Mouse (Mus musculus) heart, embryonic 15.5 days (tissue): ENCODE data around the gene Bag6. TPM values are rescaled to one million over a fixed set of nuclear protein-coding genes. Genes with fewer than 3 reads are reported as not detected.

Experiments
- ATAC-seq: fragments of 200-750 bp; cut with Nextera tagmentation; replicated peaks from 2 replicates; pipeline ENCODE4 v1.8.0; 2017; ENCODE audit warnings: low read depth, moderate TSS enrichment; ENCODE audit not compliant: insufficient number of reproducible peaks, insufficient read depth, low FRiP score
- H3K27ac ChIP-seq: fragments of 300-500 bp; sonication (generic); 2 replicates; pipeline ENCODE4 v1.5.1; 2015; ENCODE audit warnings: mild to moderate bottlenecking, inconsistent platforms
- H3K27me3 ChIP-seq: fragments of 300-500 bp; sonication (generic); 2 replicates; pipeline ENCODE4 v1.6.1; 2015; ENCODE audit warnings: inconsistent platforms
- H3K36me3 ChIP-seq: fragments of 300-500 bp; sonication (generic); 2 replicates; pipeline ENCODE4 v1.6.1; 2015; ENCODE audit warnings: mild to moderate bottlenecking, inconsistent platforms
- H3K4me1 ChIP-seq: fragments of 300-500 bp; sonication (generic); replicated peaks from 2 replicates; pipeline ENCODE4 v1.6.1; 2015; ENCODE audit warnings: inconsistent platforms
- H3K4me2 ChIP-seq: fragments of 300-500 bp; sonication (generic); 2 replicates; pipeline ENCODE4 v1.6.1; 2015; ENCODE audit warnings: inconsistent platforms, mild to moderate bottlenecking, moderate library complexity
- H3K4me3 ChIP-seq: fragments of 300-500 bp; sonication (generic); 2 replicates; pipeline ENCODE4 v1.5.1; 2015; ENCODE audit warnings: mild to moderate bottlenecking, inconsistent platforms
- H3K9ac ChIP-seq: fragments of 300-500 bp; sonication (generic); 2 replicates; pipeline ENCODE4 v1.6.1; 2015; ENCODE audit warnings: mild to moderate bottlenecking, inconsistent platforms
- H3K9me3 ChIP-seq: fragments of 300-500 bp; sonication (generic); replicated peaks from 2 replicates; pipeline ENCODE4 v1.6.1; 2016; ENCODE audit warnings: inconsistent platforms
- WGBS: fragments of 180-500 bp; shearing (Covaris S2); methylation state at CpG from one replicate; pipeline ENCODE4 v1.1.7; 2015; ENCODE audit warnings: mixed read lengths; 5-methylcytosine and 5-hydroxymethylcytosine counted together
- polyA plus RNA-seq: library from polyadenylated mRNA; unstranded; fragments of >200 nt; fragmentation: Nextera tagmentation; extraction: Ambion mirVana; gene quantifications from 2 replicates; pipeline ENCODE4 v1.2.1, GENCODE M21; 2015

Bag6 gene
- polyA plus RNA-seq, 1 experiment from 2014 or later: 40.8 TPM

DNA sequence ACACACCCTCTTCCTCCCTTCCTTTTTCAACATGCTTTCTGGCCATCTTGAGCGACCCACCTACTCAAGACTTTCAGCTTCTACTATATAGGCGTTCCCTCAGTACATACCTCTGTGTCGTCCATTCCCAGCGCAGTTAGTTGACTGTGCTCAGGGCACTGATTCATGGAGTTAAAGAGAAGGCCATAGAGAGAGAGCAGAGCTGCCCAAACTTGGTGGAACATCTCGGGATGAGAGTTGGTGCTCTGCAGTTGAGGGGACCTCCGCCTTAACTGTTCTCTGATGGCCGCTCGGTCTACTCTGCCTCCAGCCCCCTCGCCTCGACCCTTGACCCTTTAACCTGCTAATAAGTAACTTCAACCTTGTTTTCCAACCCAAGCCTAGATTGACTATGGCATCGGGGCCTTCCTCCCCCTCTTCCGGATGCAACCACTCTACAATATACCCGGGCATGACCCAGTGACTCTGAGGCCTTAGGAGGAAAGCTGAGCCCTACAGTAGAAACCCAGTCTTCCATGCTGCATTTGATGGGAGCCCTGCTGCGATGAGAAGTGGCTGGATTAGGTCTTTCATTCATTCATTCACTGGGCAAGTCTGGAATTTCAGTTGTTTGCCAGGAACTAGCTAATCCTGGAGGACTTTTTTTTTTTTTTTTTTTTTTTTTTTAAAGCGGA lies 3.3 kb upstream of the Bag6 start, which contains the start of gene Apom:
Apom (minus strand) TSS at position 551 of the 674 bp plus-strand sequence.
- Histone ChIP-seq H3K27ac (no peak within 1 kb of the TSS), H3K9me3 (no peaks in the 10 kb centered on the region), H3K27me3 (no peaks in the 10 kb centered on the region), H3K4me1 (peaks cover 22% of the 10 kb centered on the region), H3K36me3 (peaks cover 12% of the 10 kb centered on the region), H3K9ac (no peak within 1 kb of the TSS), H3K4me3 (no peak within 1 kb of the TSS), H3K4me2 (no peak within 1 kb of the TSS)
- no peak for ATAC-seq
- 79% methylated on average over 15 of the region's 15 CpGs for WGBS

DNA sequence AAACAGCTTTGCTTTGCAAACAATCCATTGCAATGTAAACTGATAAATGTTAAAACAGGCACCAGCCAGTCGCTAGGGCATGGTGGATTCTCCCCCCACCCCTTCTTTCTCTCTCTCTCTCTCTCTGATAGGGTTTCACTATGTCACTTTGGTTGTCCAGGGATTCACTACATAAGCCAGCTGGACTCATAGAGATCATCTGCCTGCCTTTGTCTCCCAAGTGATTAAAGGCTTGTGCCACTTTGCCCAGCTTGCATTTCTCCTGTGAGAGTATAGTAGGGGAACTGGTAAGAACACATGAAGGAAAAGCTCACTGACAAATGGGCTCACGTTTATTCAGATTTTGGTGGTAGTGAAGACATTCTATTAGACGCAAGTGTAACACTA lies 2.8 kb upstream of the Bag6 start:
- H3K9me3 ChIP-seq: no peaks in the 10 kb centered on the region
- ATAC-seq: no peak
- H3K36me3 ChIP-seq: peaks cover 12% of the 10 kb centered on the region
- no peaks in the 10 kb centered on the region for H3K27me3 ChIP-seq
- H3K4me2 ChIP-seq: no peak overlapping the region
- no peak overlapping the region for H3K27ac ChIP-seq
- WGBS: 75% methylated on average over 3 of the region's 3 CpGs
- no peak overlapping the region for H3K9ac ChIP-seq
- no peak overlapping the region for H3K4me3 ChIP-seq
- peaks cover 22% of the 10 kb centered on the region for H3K4me1 ChIP-seq

DNA sequence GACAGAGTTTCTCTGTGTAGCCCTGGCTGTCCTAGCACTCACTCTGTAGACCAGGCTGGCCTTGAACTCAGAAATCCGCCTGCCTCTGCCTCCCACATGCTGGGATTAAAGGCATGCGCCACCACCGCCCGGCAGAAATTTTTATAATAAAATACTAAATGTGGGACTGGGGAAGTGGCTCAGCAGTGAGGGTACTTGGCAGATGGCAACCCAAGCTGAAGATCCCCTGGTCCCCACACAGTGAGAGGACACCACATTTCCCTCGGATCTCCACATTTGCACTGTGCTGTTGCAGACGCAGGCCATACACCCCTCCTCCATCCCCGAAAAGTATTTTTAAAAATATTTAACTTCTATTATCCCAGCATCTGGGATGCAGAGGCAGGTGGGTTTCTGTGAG lies 1.5 kb upstream of the Bag6 start:
- Histone ChIP-seq H3K9me3 (no peaks in the 10 kb centered on the region), H3K27ac (no peak overlapping the region), H3K27me3 (no peaks in the 10 kb centered on the region), H3K4me3 (no peak overlapping the region), H3K4me1 (peaks cover 15% of the 10 kb centered on the region), H3K9ac (no peak overlapping the region), H3K4me2 (no peak overlapping the region), H3K36me3 (peaks cover 16% of the 10 kb centered on the region)
- WGBS: 94% methylated on average over 7 of the region's 7 CpGs
- ATAC-seq: no peak

DNA sequence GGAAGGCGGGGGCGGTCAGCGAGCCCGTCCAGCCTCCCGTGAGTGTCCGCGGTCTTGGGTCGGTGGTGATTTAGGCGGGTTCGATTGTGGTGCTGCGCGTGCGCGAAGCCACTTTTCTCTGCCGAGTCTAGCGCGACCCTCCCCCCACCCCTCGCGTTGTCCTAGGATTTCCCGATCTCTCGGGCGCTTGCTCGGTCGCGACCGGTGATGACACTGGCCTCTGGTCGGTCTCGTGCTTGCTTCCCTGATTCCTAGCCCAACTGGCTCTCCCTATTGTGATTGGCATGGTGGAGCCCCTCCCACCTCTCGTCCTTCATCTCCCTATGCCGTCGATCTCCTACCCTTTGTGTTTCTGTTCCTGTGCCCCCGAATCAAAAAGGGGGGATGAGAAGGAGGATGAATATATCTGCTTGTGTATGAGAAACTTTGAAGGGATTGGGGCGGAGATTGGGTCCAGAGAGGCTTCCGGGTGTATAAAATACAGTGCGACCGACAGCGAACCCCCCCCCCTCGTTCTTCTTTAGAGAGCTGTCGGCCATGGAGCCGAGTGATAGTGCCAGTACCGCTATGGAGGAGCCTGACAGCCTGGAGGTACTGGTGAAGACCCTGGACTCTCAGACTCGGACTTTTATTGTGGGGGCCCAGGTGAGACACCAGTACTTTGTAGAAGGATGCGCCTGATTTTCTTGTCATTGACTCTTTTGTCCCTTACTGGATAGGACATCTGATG lies 778 bp downstream of the Bag6 start:
- Histone ChIP-seq H3K4me3 (peak overlapping the region; percentile 88), H3K27me3 (no peaks in the 10 kb centered on the region)
- under 1% methylated on average over 42 of the region's 43 CpGs for WGBS

DNA sequence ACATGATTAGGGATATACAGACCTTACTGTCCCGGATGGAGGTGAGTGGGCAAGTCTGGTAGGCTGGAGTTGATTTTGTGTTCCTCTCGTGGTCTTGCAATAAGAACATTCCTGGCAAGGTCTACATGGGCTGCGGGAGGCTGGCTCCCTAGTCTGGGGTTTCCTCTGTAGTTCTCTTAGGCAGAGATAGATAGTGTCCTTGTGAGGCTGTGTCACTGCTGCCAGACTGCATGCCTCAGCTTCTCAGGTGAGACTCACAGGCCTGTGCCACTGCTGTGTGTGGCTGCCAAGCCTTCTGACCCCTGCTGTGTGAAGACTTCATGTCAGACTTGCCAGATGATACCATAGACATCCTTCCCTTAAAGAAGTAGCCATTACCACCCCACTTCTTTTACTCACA lies 4.3 kb downstream of the Bag6 start:
- H3K4me1 ChIP-seq: peaks cover 14% of the 10 kb centered on the region
- H3K4me2 ChIP-seq: no peak overlapping the region
- no peak for ATAC-seq
- no peak overlapping the region for H3K9ac ChIP-seq
- H3K9me3 ChIP-seq: no peaks in the 10 kb centered on the region; the same call in 1 of the 2 replicates
- H3K27me3 ChIP-seq: no peaks in the 10 kb centered on the region
- no peak overlapping the region for H3K4me3 ChIP-seq
- WGBS: 91% methylated on average over 3 of the region's 3 CpGs
- H3K36me3 ChIP-seq: peaks cover 61% of the 10 kb centered on the region
- H3K27ac ChIP-seq: no peak overlapping the region

More for the DNA sequence above, 778 bp downstream of the Bag6 start:
- ATAC-seq: peak; percentile 60
- H3K27ac ChIP-seq: peak overlapping the region; percentile 99
- H3K4me2 ChIP-seq: peak overlapping the region; percentile 73
- H3K9ac ChIP-seq: peak overlapping the region; percentile 82
- peaks cover 26% of the 10 kb centered on the region for H3K36me3 ChIP-seq
- H3K4me1 ChIP-seq: peaks cover 14% of the 10 kb centered on the region
- H3K9me3 ChIP-seq: no peaks in the 10 kb centered on the region

DNA sequence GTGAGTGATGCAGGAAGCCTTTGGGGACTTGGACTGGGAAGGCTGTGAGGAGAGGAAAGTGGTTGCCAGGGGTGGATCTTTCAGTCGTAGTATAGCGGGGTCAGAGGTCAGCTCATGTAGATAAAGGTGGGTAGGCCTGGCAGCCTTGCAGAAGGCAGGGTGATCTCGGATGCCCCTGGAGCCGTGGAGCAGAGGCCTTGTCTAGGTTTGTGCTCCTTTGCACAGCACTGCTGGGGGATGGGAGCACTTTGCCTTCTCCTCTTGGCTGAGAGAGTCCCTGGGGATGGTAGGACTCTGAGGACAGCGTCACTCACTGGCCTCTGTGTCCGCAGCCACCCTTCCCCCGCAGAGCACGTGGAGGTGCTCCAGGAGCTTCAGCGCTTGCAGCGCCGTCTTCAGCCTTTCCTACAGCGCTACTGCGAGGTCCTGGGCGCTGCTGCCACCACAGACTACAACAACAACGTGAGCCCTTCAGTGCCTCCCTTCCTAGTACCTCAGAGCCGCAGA lies 5.6 kb downstream of the Bag6 start:
- Histone ChIP-seq H3K9ac (no peak overlapping the region), H3K4me3 (no peak overlapping the region), H3K27ac (no peak overlapping the region), H3K9me3 (no peaks in the 10 kb centered on the region; the same call in 1 of the 2 replicates), H3K4me1 (peaks cover 14% of the 10 kb centered on the region), H3K4me2 (no peak overlapping the region), H3K36me3 (peaks cover 74% of the 10 kb centered on the region), H3K27me3 (no peaks in the 10 kb centered on the region)
- ATAC-seq: no peak
- WGBS: 71% methylated on average over 16 of the region's 16 CpGs

DNA sequence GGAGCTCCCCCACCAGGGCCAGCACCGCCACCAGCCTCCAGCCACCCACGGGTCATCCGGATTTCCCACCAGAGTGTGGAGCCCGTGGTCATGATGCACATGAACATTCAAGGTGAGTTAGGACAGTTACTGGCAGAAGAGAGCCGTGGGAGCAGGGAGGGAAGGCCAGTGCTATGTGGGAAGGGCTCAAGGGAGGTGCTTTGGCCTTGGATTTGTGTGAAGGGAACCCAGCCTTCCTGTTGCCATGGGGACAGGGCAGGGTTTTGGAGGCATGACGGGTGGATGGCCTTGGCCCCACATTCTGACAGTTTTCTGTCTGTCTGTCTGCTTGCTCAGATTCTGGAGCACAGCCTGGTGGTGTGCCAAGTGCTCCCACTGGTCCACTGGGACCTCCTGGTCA lies 7.0 kb downstream of the Bag6 start:
- WGBS: 90% methylated on average over 6 of the region's 6 CpGs
- no peaks in the 10 kb centered on the region for H3K27me3 ChIP-seq
- no peaks in the 10 kb centered on the region; the same call in 1 of the 2 replicates for H3K9me3 ChIP-seq
- H3K36me3 ChIP-seq: peaks cover 88% of the 10 kb centered on the region
- H3K27ac ChIP-seq: no peak overlapping the region
- H3K4me1 ChIP-seq: peaks cover 6% of the 10 kb centered on the region
- no peak overlapping the region for H3K4me2 ChIP-seq
- no peak for ATAC-seq
- H3K4me3 ChIP-seq: no peak overlapping the region
- H3K9ac ChIP-seq: no peak overlapping the region

DNA sequence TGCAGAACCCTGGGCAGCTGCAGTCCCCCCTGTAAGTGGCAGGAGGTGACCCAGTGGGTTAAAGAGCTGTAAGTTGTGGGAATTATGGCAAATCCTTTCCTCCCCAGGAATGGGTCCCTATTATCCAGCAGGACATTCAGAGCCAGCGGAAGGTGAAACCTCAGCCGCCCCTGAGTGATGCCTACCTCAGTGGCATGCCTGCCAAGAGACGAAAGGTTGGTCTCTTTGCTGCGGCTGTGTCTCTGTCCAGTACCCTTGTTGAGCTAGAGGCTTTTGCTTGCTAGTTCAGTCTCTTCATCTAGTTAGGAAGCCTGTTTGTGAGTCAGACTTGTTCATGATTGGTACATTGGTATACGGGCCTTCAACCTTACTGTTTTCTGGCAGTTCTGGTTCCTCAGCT lies 11.2 kb downstream of the Bag6 start:
- H3K27ac ChIP-seq: no peak overlapping the region
- no peak for ATAC-seq
- H3K9ac ChIP-seq: no peak overlapping the region
- H3K36me3 ChIP-seq: peaks cover 98% of the 10 kb centered on the region
- H3K4me1 ChIP-seq: no peaks in the 10 kb centered on the region
- WGBS: 84% methylated on average over 5 of the region's 5 CpGs
- no peaks in the 10 kb centered on the region for H3K27me3 ChIP-seq
- H3K4me3 ChIP-seq: no peak overlapping the region
- no peaks in the 10 kb centered on the region; the same call in 1 of the 2 replicates for H3K9me3 ChIP-seq
- no peak overlapping the region for H3K4me2 ChIP-seq

DNA sequence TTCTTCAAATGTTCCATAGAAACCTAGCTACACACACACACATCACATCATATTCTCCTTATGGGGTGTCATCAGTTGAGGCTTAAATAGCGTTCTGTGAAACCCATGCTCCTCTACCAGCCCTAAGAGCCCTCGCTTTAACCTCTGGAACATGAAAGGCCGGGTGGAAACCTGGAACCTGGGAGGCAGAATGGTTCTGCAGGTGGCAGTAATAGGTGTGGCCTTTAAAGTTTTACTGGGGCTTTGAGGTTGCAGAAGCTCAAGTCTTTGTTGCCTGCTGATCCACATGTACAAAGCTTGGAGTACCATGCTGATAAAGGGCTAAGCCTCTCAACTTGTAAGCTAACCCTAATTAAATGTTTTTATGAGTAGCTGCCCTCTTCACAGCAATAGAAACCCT lies 12.4 kb downstream of the Bag6 start:
- no peaks in the 10 kb centered on the region for H3K4me1 ChIP-seq
- whole genome bisulfite sequencing: 61% methylated on average over 3 of the region's 3 CpGs
- H3K4me3 ChIP-seq: no peak overlapping the region
- no peak overlapping the region for H3K4me2 ChIP-seq
- no peak overlapping the region for H3K9ac ChIP-seq
- no peak for ATAC-seq
- H3K9me3 ChIP-seq: no peaks in the 10 kb centered on the region; the same call in 1 of the 2 replicates
- H3K36me3 ChIP-seq: peaks cover 98% of the 10 kb centered on the region
- H3K27ac ChIP-seq: no peak overlapping the region
- H3K27me3 ChIP-seq: no peaks in the 10 kb centered on the region

DNA sequence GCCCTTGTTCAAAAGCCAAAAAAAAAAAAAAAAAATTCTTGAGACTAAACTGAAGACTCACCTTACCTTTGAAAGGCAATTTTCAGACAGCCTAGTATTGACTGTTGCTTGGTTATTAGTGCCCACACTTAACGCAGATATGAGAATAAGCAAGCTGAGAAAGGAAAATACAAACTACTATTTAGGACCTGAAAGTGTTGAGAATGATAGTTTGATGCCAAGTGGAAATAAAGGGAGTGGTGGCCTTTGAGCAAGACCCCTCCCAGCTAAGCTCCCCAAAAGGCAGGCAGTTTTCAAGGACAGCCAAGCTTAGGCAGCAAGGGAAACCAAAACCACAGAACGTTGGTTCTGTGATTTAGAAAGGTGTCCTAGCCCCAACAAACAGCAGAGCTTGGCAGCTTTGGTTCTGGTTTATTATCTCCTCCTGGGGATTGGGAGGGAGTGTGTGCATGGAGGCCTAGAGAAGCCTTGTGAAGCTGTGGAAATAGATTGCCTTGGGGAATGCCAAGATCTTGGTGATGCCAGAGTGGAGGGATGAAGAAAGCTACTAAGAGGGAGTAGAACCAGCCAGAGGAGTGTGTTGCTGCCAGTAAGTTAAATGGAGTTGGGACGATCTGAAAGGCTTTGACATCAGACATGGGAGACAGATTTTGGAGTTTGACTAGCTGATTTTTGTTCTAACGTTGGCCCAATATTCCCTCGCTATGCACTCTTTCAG lies 13.1 kb downstream of the Bag6 start:
- no peaks in the 10 kb centered on the region; the same call in 1 of the 2 replicates for H3K9me3 ChIP-seq
- H3K27ac ChIP-seq: peak overlapping the region; percentile 8; the same call in 1 of the 2 replicates
- 62% methylated on average over 5 of the region's 5 CpGs for WGBS
- H3K36me3 ChIP-seq: peaks cover 98% of the 10 kb centered on the region
- H3K4me2 ChIP-seq: no peak overlapping the region
- ATAC-seq: no peak
- H3K4me3 ChIP-seq: no peak overlapping the region
- H3K9ac ChIP-seq: no peak overlapping the region
- no peaks in the 10 kb centered on the region for H3K4me1 ChIP-seq
- H3K27me3 ChIP-seq: no peaks in the 10 kb centered on the region

DNA sequence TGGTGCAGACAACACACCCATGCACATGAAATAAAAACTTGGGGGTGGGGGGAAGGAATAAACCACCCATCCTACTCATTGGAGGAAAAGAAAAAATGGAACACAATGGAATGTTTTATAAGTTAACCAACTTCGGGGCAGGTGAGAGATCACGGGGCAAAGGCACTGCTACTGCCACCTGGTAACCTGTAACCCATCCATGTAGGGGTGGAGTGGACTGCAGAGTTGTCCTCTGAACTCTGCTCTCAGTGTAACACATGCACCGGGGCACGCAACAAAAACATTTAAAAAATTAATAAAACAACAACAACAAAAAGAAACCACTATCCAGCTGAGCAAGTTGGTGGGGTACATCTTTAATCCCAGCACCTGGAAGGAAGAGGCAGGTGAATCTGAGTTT lies 17.1 kb downstream of the Bag6 start:
- no peaks in the 10 kb centered on the region for H3K9me3 ChIP-seq

More for the DNA sequence above, 17.1 kb downstream of the Bag6 start:
- H3K9ac ChIP-seq: no peak overlapping the region
- 96% methylated on average over 4 of the region's 4 CpGs for WGBS
- H3K4me1 ChIP-seq: no peaks in the 10 kb centered on the region
- no peak for ATAC-seq
- H3K27ac ChIP-seq: no peak overlapping the region
- no peak overlapping the region for H3K4me3 ChIP-seq
- H3K4me2 ChIP-seq: no peak overlapping the region
- no peaks in the 10 kb centered on the region for H3K27me3 ChIP-seq
- H3K36me3 ChIP-seq: peaks cover 98% of the 10 kb centered on the region
